Mouse (Mus musculus): ENCODE data around the gene Btrc. TPM values are rescaled to one million over a fixed set of nuclear protein-coding genes. Genes with fewer than 3 reads are reported as not detected.
"Not testable (repeated sequence)": the region's sequence is repeated elsewhere in the genome, so short reads cannot be mapped to it uniquely, and the experiment has no call there.

Gene Btrc
- polyA plus RNA-seq, 1 experiment from 2014 or later: 65.9 TPM

GRCm38 (mm10) chr19:45544152-45544924 lies 180.8 kb downstream of the Btrc start:
- H3K27me3 ChIP-seq (replicated peaks): peaks cover 46% of the 10 kb centered on the region
- peak overlapping the region; percentile 81 for H3K4me2 ChIP-seq

DNA sequence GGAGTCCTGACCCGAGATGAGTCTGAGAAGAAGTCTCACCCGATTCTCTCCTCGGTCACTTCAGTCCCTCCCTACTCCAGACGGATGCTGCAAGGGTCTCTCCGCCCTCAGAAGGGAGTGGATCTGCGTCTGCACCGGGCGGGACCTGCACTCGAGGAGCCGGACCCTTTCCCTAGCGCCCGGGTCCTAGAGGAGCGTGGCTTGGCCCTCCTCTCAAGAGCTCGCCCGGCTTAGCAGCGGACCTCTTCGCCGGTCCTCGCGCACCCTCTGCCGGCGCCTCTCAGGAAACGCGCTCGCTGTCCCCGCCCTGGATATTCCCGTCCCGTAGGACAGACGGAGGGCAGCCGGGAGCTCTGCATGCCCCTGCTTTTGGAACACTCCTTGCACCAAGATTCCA lies 181.4 kb downstream of the Btrc start:
- H3K27ac ChIP-seq: no peak overlapping the region
- peaks cover 52% of the 10 kb centered on the region for H3K27me3 ChIP-seq (replicated peaks)
- peak overlapping the region; percentile 35 for H3K4me3 ChIP-seq
- H3K4me2 ChIP-seq: peak overlapping the region; percentile 81
- H3K9me3 ChIP-seq: no peaks in the 10 kb centered on the region
- H3K4me1 ChIP-seq: peaks cover 23% of the 10 kb centered on the region
- under 1% methylated on average over 30 of the region's 30 CpGs for WGBS
- peak overlapping the region; percentile 30; the same call in 1 of the 2 replicates for H3K9ac ChIP-seq
- ATAC-seq (replicated peaks): peak; percentile 59
- H3K36me3 ChIP-seq (replicated peaks): no peaks in the 10 kb centered on the region

More at GRCm38 (mm10) chr19:45544152-45544924, 180.8 kb downstream of the Btrc start:
- Histone ChIP-seq H3K36me3 (replicated peaks) (no peaks in the 10 kb centered on the region), H3K9ac (peak overlapping the region; percentile 30; the same call in 1 of the 2 replicates), H3K4me1 (peaks cover 23% of the 10 kb centered on the region), H3K9me3 (no peaks in the 10 kb centered on the region), H3K4me3 (peak overlapping the region; percentile 35), H3K27ac (no peak overlapping the region)
- WGBS: under 1% methylated on average over 20 of the region's 26 CpGs
- no peak for ATAC-seq (replicated peaks)

- H3K9ac ChIP-seq; H3K4me1 ChIP-seq; H3K4me2 ChIP-seq; H3K36me3 ChIP-seq (replicated peaks); H3K9me3 ChIP-seq; ATAC-seq (replicated peaks); H3K4me3 ChIP-seq; H3K27ac ChIP-seq: not testable (repeated sequence)
- peaks cover 42% of the 10 kb centered on the region for H3K27me3 ChIP-seq (replicated peaks)
Measured at GRCm38 (mm10) chr19:45548196-45548595, 184.7 kb downstream of the Btrc start.

DNA sequence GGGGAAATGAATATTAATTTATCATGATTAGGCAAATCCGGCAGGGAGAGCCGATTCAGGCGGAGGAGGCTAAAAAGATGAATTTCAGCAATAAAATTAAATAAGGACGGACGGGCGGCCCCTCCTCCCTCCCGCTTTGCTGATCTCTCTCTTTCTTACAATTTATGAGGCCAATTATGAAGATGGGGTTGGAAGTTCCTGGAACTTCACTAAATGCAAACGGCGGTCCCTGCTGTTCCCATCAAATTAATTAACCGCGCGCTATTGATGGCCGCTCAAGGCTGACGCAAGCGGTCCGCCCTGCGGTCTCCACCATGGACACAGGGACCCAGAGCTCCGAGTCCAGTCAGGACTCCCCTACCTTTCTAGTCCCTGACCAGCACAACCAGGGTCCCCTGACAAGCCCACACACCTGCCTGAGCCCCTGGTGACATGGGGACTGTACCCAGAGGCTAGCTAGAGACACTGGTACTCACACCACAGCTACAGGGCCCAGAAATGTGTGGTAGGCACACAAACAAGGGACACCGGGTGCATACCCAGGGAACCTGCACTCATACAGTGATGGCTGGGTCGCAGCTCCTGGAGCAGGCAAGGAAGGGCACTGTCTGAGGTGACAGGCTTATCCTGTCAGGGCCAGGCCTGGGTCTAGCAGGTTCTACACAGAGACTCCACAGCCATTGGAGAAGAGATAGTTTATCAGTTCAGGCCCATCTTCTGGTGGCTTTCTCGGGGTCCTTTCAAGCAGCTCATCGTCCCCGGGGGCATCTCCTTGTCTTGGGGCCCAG lies 185.8 kb downstream of the Btrc start:
- H3K4me2 ChIP-seq: no peak overlapping the region
- H3K27me3 ChIP-seq (replicated peaks): peaks cover 31% of the 10 kb centered on the region
- H3K4me3 ChIP-seq: no peak overlapping the region
- peaks cover 6% of the 10 kb centered on the region for H3K4me1 ChIP-seq
- no peak overlapping the region for H3K9ac ChIP-seq
- no peaks in the 10 kb centered on the region for H3K36me3 ChIP-seq (replicated peaks)
- no peaks in the 10 kb centered on the region for H3K9me3 ChIP-seq
- 61% methylated on average over 23 of the region's 23 CpGs for WGBS
- no peak for ATAC-seq (replicated peaks)
- H3K27ac ChIP-seq: no peak overlapping the region

- H3K36me3 ChIP-seq (replicated peaks): no peaks in the 10 kb centered on the region; the same call in 1 of the 2 replicates
- H3K9me3 ChIP-seq: no peaks in the 10 kb centered on the region
- H3K4me3 ChIP-seq: no peak overlapping the region
- peaks cover 31% of the 10 kb centered on the region for H3K27me3 ChIP-seq (replicated peaks)
- ATAC-seq (replicated peaks): no peak
- peaks cover under 1% of the 10 kb centered on the region for H3K4me1 ChIP-seq
- H3K4me2 ChIP-seq: no peak overlapping the region
- H3K27ac ChIP-seq: no peak overlapping the region
- WGBS: 93% methylated on average over 4 of the region's 4 CpGs
- no peak overlapping the region for H3K9ac ChIP-seq
Measured at GRCm38 (mm10) chr19:45549948-45550347, 186.4 kb downstream of the Btrc start.

DNA sequence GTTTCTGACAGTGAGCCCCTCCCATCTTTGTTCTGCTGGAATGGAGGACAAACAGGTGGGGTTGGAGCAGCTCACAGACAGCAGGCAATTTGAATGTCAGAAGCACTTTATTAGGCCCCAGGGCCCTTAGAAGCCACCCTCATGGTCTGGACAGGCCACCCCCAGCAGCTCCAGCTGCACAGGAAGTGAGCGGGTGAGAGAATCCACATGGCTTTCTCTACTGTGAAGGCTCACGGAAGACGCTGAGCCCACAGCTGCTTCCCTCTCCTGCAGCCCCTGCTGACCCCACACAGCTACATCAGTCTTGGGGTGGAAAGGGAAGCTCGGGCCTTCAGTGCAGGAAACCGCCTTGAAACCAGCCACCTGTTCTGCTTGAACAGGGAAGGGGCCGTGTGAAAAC lies 188.7 kb downstream of the Btrc start:
- Histone ChIP-seq H3K4me3 (no peak overlapping the region), H3K9me3 (no peaks in the 10 kb centered on the region), H3K9ac (no peak overlapping the region), H3K4me2 (no peak overlapping the region), H3K27ac (no peak overlapping the region), H3K27me3 (replicated peaks) (peaks cover 11% of the 10 kb centered on the region), H3K4me1 (no peaks in the 10 kb centered on the region), H3K36me3 (replicated peaks) (no peaks in the 10 kb centered on the region; the same call in 1 of the 2 replicates)
- 81% methylated on average over 6 of the region's 6 CpGs for WGBS
- ATAC-seq (replicated peaks): no peak

GRCm38 (mm10) chr19:45554136-45554535 lies 190.6 kb downstream of the Btrc start:
- Histone ChIP-seq H3K27me3 (replicated peaks) (peaks cover 7% of the 10 kb centered on the region), H3K4me3 (no peak overlapping the region), H3K27ac (no peak overlapping the region), H3K36me3 (replicated peaks) (no peaks in the 10 kb centered on the region; the same call in 1 of the 2 replicates), H3K4me1 (no peaks in the 10 kb centered on the region), H3K4me2 (no peak overlapping the region), H3K9ac (no peak overlapping the region), H3K9me3 (no peaks in the 10 kb centered on the region)
- 92% methylated on average over 11 of the region's 11 CpGs for WGBS
- no peak for ATAC-seq (replicated peaks)

GRCm38 (mm10) chr19:45560153-45560890 lies 196.8 kb downstream of the Btrc start, which contains the start of the genes Poll and Gm17018:
Gene Poll, minus strand, starts transcription at chr19:45560531.
Gene Gm17018, plus strand, starts transcription at chr19:45560615.
- Histone ChIP-seq H3K4me1 (peaks cover 12% of the 10 kb centered on the region), H3K9ac (peak within 1 kb of the TSS; percentile 75), H3K27ac (peak within 1 kb of the TSS; percentile 67), H3K36me3 (replicated peaks) (no peaks in the 10 kb centered on the region), H3K9me3 (no peaks in the 10 kb centered on the region), H3K4me3 (peak within 1 kb of the TSS; percentile 69), H3K27me3 (replicated peaks) (peaks cover 23% of the 10 kb centered on the region), H3K4me2 (peak within 1 kb of the TSS; percentile 97)
- peak; percentile 87 for ATAC-seq (replicated peaks)
- WGBS: under 1% methylated on average over 35 of the region's 35 CpGs

DNA sequence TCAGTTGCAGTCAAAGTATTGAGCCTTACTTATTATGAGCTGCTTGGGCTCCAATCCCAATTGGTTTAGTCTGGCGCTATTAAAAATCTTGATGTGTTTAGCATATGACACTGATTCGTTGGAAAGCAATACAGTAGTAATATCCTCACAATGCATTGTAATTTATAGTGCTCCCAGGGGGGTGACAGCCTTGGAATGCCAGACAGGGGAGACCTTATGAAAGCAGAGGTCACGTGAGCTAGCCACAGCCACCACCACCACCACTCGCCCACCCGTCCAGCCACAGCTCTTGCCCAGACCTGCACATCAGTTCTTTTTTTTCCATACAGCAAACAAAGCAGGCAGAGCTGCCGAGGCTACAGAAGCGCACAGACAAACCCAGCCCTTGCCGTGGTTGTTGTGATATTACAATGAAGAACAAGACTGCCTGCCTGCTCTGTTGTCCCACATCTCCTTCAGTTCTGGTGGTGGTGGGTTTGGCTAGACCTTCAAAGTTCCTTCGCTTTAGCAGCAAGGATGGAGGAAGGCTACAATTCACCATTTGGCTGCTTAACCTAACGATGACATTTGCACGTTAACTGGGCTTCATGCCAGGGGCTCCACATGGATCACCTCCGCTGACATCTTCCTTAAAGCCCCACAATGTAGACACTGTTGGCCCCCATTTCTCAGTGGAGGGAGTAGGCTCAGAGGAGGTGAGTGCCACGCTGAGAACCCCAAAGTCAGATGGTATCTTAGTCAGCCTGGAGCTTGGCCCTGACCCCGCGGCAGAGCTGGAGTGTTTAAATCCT lies 202.6 kb downstream of the Btrc start:
- WGBS: 54% methylated on average over 15 of the region's 15 CpGs
- H3K27me3 ChIP-seq (replicated peaks): peaks cover 62% of the 10 kb centered on the region
- H3K9me3 ChIP-seq: no peaks in the 10 kb centered on the region
- no peaks in the 10 kb centered on the region for H3K36me3 ChIP-seq (replicated peaks)
- no peak overlapping the region for H3K9ac ChIP-seq
- H3K4me3 ChIP-seq: no peak overlapping the region
- no peak for ATAC-seq (replicated peaks)
- peaks cover 17% of the 10 kb centered on the region for H3K4me1 ChIP-seq
- H3K4me2 ChIP-seq: no peak overlapping the region
- no peak overlapping the region for H3K27ac ChIP-seq

GRCm38 (mm10) chr19:45567367-45567766 lies 203.8 kb downstream of the Btrc start:
- Histone ChIP-seq H3K4me2 (no peak overlapping the region), H3K36me3 (replicated peaks) (no peaks in the 10 kb centered on the region), H3K27ac (no peak overlapping the region), H3K27me3 (replicated peaks) (peaks cover 69% of the 10 kb centered on the region), H3K4me3 (no peak overlapping the region), H3K4me1 (peaks cover 17% of the 10 kb centered on the region), H3K9me3 (no peaks in the 10 kb centered on the region), H3K9ac (no peak overlapping the region)
- WGBS: 16% methylated on average over 14 of the region's 14 CpGs
- ATAC-seq (replicated peaks): no peak

- Histone ChIP-seq H3K4me2 (no peak overlapping the region), H3K9me3 (no peaks in the 10 kb centered on the region), H3K4me1 (peaks cover 7% of the 10 kb centered on the region; the same call in 1 of the 2 replicates), H3K9ac (no peak overlapping the region), H3K27me3 (replicated peaks) (peaks cover 39% of the 10 kb centered on the region), H3K27ac (no peak overlapping the region), H3K4me3 (no peak overlapping the region), H3K36me3 (replicated peaks) (no peaks in the 10 kb centered on the region; the same call in 1 of the 2 replicates)
- WGBS: 74% methylated on average over 6 of the region's 6 CpGs
- no peak for ATAC-seq (replicated peaks)
Measured at GRCm38 (mm10) chr19:45573033-45573432, 209.5 kb downstream of the Btrc start.

All from midbrain, embryonic 15.5 days (tissue).